Mouse (Mus musculus): ENCODE data around the gene Dyrk1a.

- TF ChIP-seq CTCF (IDR thresholded peaks at IDR 0.05): no peak
- TF ChIP-seq POLR2A (IDR thresholded peaks at IDR 0.05; ENCODE audit: insufficient read depth, low read depth, low read length): no peak
- TF ChIP-seq EP300 (IDR thresholded peaks at IDR 0.05; ENCODE audit: insufficient read depth, low read depth, low read length): no peak
Observed at GRCm38 (mm10) chr16:94535716-94536115, 34.1 kb upstream of the Dyrk1a start.

All from heart, adult 2 months (tissue).